Mouse (Mus musculus): ENCODE data around the gene Abr. TPM values are rescaled to one million over a fixed set of nuclear protein-coding genes. Genes with fewer than 3 reads are reported as not detected.

Abr gene
- polyA plus RNA-seq, 1 experiment from 2014 or later = 40.4 TPM

- Histone ChIP-seq H3K27me3 (ENCODE audit: insufficient read depth, low read length) (no peaks in the 10 kb centered on the region), H3K27ac (ENCODE audit: low read length) (no peak overlapping the region), H3K4me2 (replicated peaks; ENCODE audit: low read depth, low read length) (no peak overlapping the region), H3K9ac (replicated peaks; ENCODE audit: low read length) (no peak overlapping the region), H3K36me3 (ENCODE audit: insufficient read depth, low read length) (no peaks in the 10 kb centered on the region), H3K9me3 (ENCODE audit: low read length) (no peaks in the 10 kb centered on the region), H3K4me3 (ENCODE audit: low read length) (no peak overlapping the region), H3K4me1 (ENCODE audit: insufficient read depth, low read length) (peaks cover 38% of the 10 kb centered on the region)
- ATAC-seq (ENCODE audit: low FRiP score, low TSS enrichment) = 0 out of 2 replicates have a peak, but pooled peaks have one; percentile 36
- WGBS = 46% methylated on average over 4 of the region's 4 CpGs
These were observed 96.3 kb downstream of the Abr start for GRCm38 (mm10) chr11:76525646-76526351.

DNA sequence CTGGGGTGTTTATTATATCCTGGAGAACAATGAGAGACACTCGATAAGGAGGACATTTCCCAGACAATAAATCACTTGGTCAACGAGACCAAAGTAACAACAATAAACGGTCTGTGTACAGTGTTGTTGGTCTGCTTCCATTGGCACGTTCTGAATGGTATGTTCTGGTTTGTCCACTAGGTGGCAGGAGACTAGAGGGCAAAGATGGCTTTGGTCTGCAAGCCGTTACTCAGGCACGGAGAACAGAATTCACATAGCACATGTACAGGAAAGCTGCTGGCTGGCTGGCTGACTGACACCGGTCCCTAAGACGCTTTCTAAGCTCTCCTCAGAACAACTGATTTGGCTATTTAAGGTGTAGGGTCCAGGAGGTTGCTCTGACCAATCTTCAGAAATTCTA is 97.2 kb downstream of the Abr start:
- H3K4me1 ChIP-seq (ENCODE audit: insufficient read depth, low read length) = peaks cover 38% of the 10 kb centered on the region
- H3K4me3 ChIP-seq (ENCODE audit: low read length) = no peak overlapping the region
- H3K9me3 ChIP-seq (ENCODE audit: low read length) = no peaks in the 10 kb centered on the region
- no peak overlapping the region for H3K4me2 ChIP-seq (replicated peaks; ENCODE audit: low read depth, low read length)
- no peaks in the 10 kb centered on the region for H3K36me3 ChIP-seq (ENCODE audit: insufficient read depth, low read length)
- no peak overlapping the region for H3K27ac ChIP-seq (ENCODE audit: low read length)
- WGBS = 4% methylated on average over 8 of the region's 8 CpGs
- no peaks in the 10 kb centered on the region for H3K27me3 ChIP-seq (ENCODE audit: insufficient read depth, low read length)
- H3K9ac ChIP-seq (replicated peaks; ENCODE audit: low read length) = no peak overlapping the region
- ATAC-seq (ENCODE audit: low FRiP score, low TSS enrichment) = 0 out of 2 replicates have a peak, but pooled peaks have one; percentile 29

GRCm38 (mm10) chr11:76523356-76523755 is 98.8 kb downstream of the Abr start:
- no peaks in the 10 kb centered on the region for H3K27me3 ChIP-seq (ENCODE audit: insufficient read depth, low read length)
- H3K27ac ChIP-seq (ENCODE audit: low read length) = peak overlapping the region; percentile 63
- no peaks in the 10 kb centered on the region for H3K9me3 ChIP-seq (ENCODE audit: low read length)
- peak; percentile 80 for ATAC-seq (ENCODE audit: low FRiP score, low TSS enrichment)
- no peaks in the 10 kb centered on the region for H3K36me3 ChIP-seq (ENCODE audit: insufficient read depth, low read length)
- peaks cover 32% of the 10 kb centered on the region for H3K4me1 ChIP-seq (ENCODE audit: insufficient read depth, low read length)
- H3K9ac ChIP-seq (replicated peaks; ENCODE audit: low read length) = no peak overlapping the region
- no peak overlapping the region for H3K4me2 ChIP-seq (replicated peaks; ENCODE audit: low read depth, low read length)
- WGBS = 18% methylated on average over 4 of the region's 4 CpGs
- H3K4me3 ChIP-seq (ENCODE audit: low read length) = no peak overlapping the region

DNA sequence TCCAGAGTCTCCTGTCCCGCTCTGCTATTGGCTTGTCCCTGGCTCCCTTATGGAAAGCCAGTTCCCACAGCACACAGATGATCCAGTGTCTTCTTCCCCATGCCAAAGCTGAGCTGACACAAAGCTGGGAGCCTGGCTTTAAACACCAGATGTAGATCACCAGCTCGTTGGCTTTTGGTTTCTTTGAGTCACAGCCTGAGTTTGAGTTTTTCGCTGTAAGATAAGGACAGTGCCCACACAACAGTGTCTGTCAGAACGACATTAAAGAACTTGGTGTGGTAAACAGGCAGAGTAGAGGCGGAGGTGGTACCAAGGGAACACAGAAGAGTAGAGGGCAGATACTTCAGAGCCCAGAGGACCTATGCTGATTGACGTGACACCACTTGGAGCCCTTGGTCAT is 101.2 kb downstream of the Abr start:
- Histone ChIP-seq H3K4me2 (replicated peaks; ENCODE audit: low read depth, low read length) (no peak overlapping the region), H3K9ac (replicated peaks; ENCODE audit: low read length) (no peak overlapping the region), H3K4me3 (ENCODE audit: low read length) (no peak overlapping the region), H3K36me3 (ENCODE audit: insufficient read depth, low read length) (no peaks in the 10 kb centered on the region), H3K27ac (ENCODE audit: low read length) (no peak overlapping the region), H3K9me3 (ENCODE audit: low read length) (no peaks in the 10 kb centered on the region), H3K27me3 (ENCODE audit: insufficient read depth, low read length) (no peaks in the 10 kb centered on the region), H3K4me1 (ENCODE audit: insufficient read depth, low read length) (peaks cover 28% of the 10 kb centered on the region; the same call in 1 of the 2 replicates)
- WGBS = 87% methylated on average over 6 of the region's 6 CpGs
- no peak for ATAC-seq (ENCODE audit: low FRiP score, low TSS enrichment)

- no peaks in the 10 kb centered on the region for H3K36me3 ChIP-seq (ENCODE audit: insufficient read depth, low read length)
- no peak for ATAC-seq (ENCODE audit: low FRiP score, low TSS enrichment)
- no peak overlapping the region for H3K4me3 ChIP-seq (ENCODE audit: low read length)
- no peak overlapping the region for H3K9ac ChIP-seq (replicated peaks; ENCODE audit: low read length)
- H3K27me3 ChIP-seq (ENCODE audit: insufficient read depth, low read length) = no peaks in the 10 kb centered on the region
- 86% methylated on average over 5 of the region's 5 CpGs for WGBS
- no peaks in the 10 kb centered on the region for H3K9me3 ChIP-seq (ENCODE audit: low read length)
- H3K27ac ChIP-seq (ENCODE audit: low read length) = no peak overlapping the region
- H3K4me2 ChIP-seq (replicated peaks; ENCODE audit: low read depth, low read length) = no peak overlapping the region
- peaks cover 17% of the 10 kb centered on the region for H3K4me1 ChIP-seq (ENCODE audit: insufficient read depth, low read length)
These were observed 103.5 kb downstream of the Abr start for GRCm38 (mm10) chr11:76518613-76519012.

DNA sequence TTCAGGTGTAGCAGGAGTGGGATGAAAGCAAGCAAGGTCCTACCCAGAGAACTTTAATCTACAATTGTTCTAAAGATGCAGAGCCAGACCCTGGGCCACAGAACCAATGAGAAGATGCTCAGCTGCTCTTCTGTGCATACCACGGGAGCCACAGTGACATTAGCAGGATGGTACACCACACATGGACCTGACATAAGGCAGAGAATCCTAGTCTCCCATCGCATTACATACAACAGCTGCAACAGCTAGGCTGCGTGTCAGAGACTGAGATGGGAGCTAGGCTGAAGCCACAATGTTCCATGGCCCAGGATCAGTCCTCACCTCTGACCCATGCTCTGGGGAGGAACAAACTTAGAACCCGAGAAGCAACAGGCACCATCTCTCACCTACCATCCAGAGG is 104.0 kb downstream of the Abr start:
- no peaks in the 10 kb centered on the region for H3K27me3 ChIP-seq (ENCODE audit: insufficient read depth, low read length)
- no peak overlapping the region for H3K27ac ChIP-seq (ENCODE audit: low read length)
- no peak for ATAC-seq (ENCODE audit: low FRiP score, low TSS enrichment)
- no peaks in the 10 kb centered on the region for H3K9me3 ChIP-seq (ENCODE audit: low read length)
- H3K4me2 ChIP-seq (replicated peaks; ENCODE audit: low read depth, low read length) = no peak overlapping the region
- WGBS = 76% methylated on average over 4 of the region's 4 CpGs
- peaks cover 13% of the 10 kb centered on the region for H3K4me1 ChIP-seq (ENCODE audit: insufficient read depth, low read length)
- no peak overlapping the region for H3K4me3 ChIP-seq (ENCODE audit: low read length)
- no peak overlapping the region for H3K9ac ChIP-seq (replicated peaks; ENCODE audit: low read length)
- H3K36me3 ChIP-seq (ENCODE audit: insufficient read depth, low read length) = no peaks in the 10 kb centered on the region

DNA sequence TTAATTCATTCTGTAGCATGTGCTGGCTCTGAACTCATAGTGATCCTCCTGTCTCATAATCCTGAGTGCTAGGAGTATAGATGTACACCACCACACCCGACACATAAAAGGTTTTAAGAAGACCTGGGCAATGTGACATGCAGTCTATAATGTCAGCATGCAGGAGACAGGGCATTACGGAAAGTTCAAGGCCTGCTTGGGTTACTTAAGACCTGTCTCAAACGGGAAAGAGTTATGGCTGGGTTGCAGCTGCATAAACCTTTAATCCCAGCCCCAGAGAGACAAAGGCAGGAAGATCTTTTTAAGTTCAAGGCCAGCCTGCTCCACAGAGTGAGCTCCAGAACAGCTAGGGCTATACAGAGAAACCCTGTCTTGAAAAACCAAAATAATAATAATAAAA is 105.2 kb downstream of the Abr start:
- 39% methylated on average over 3 of the region's 3 CpGs for whole genome bisulfite sequencing
- Histone ChIP-seq H3K4me1 (ENCODE audit: insufficient read depth, low read length) (peaks cover 7% of the 10 kb centered on the region; the same call in 1 of the 2 replicates), H3K9me3 (ENCODE audit: low read length) (no peaks in the 10 kb centered on the region), H3K36me3 (ENCODE audit: insufficient read depth, low read length) (no peaks in the 10 kb centered on the region), H3K4me3 (ENCODE audit: low read length) (no peak overlapping the region), H3K27me3 (ENCODE audit: insufficient read depth, low read length) (no peaks in the 10 kb centered on the region), H3K27ac (ENCODE audit: low read length) (no peak overlapping the region), H3K4me2 (replicated peaks; ENCODE audit: low read depth, low read length) (no peak overlapping the region), H3K9ac (replicated peaks; ENCODE audit: low read length) (no peak overlapping the region)
- no peak for ATAC-seq (ENCODE audit: low FRiP score, low TSS enrichment)

GRCm38 (mm10) chr11:76515123-76515522 is 107.0 kb downstream of the Abr start:
- no peak overlapping the region for H3K27ac ChIP-seq (ENCODE audit: low read length)
- WGBS = 66% methylated on average over 11 of the region's 11 CpGs
- no peak for ATAC-seq (ENCODE audit: low FRiP score, low TSS enrichment)

GRCm38 (mm10) chr11:76510977-76511376 is 111.1 kb downstream of the Abr start:
- H3K27me3 ChIP-seq (ENCODE audit: insufficient read depth, low read length) = no peaks in the 10 kb centered on the region
- peaks cover 15% of the 10 kb centered on the region; the same call in 1 of the 2 replicates for H3K4me1 ChIP-seq (ENCODE audit: insufficient read depth, low read length)
- 65% methylated on average over 4 of the region's 4 CpGs for WGBS
- H3K4me2 ChIP-seq (replicated peaks; ENCODE audit: low read depth, low read length) = no peak overlapping the region
- no peak overlapping the region for H3K9ac ChIP-seq (replicated peaks; ENCODE audit: low read length)
- H3K27ac ChIP-seq (ENCODE audit: low read length) = no peak overlapping the region
- H3K4me3 ChIP-seq (ENCODE audit: low read length) = no peak overlapping the region
- ATAC-seq (ENCODE audit: low FRiP score, low TSS enrichment) = no peak
- no peaks in the 10 kb centered on the region for H3K36me3 ChIP-seq (ENCODE audit: insufficient read depth, low read length)
- H3K9me3 ChIP-seq (ENCODE audit: low read length) = no peaks in the 10 kb centered on the region

More at GRCm38 (mm10) chr11:76515123-76515522, 107.0 kb downstream of the Abr start:
- Histone ChIP-seq H3K4me1 (ENCODE audit: insufficient read depth, low read length) (peaks cover 10% of the 10 kb centered on the region; the same call in 1 of the 2 replicates), H3K4me3 (ENCODE audit: low read length) (no peak overlapping the region), H3K27me3 (ENCODE audit: insufficient read depth, low read length) (no peaks in the 10 kb centered on the region), H3K9ac (replicated peaks; ENCODE audit: low read length) (no peak overlapping the region), H3K36me3 (ENCODE audit: insufficient read depth, low read length) (no peaks in the 10 kb centered on the region), H3K9me3 (ENCODE audit: low read length) (no peaks in the 10 kb centered on the region), H3K4me2 (replicated peaks; ENCODE audit: low read depth, low read length) (no peak overlapping the region)

Measured in kidney, embryonic 16.5 days (tissue).